Mouse (Mus musculus) B cell, adult 67 days (primary cell): Measurements from ENCODE around the gene Akr1a1. TPM values are rescaled to one million over a fixed set of nuclear protein-coding genes. Genes with fewer than 3 reads are reported as not detected.

ENCODE experiments used
- total RNA-seq, 2 experiments: library from RNA; stranded (reverse); gene quantifications; 4 replicates each; pipeline ENCODE4 v1.2.4; 2023

Akr1a1 gene
- total RNA-seq: 100 to 1,000 TPM; 187 to 188 TPM

GRCm38 (mm10) chr4:116650924-116651796 is at the start of gene Akr1a1:
Akr1a1 (minus strand) TSS chr4:116651680.

DNA sequence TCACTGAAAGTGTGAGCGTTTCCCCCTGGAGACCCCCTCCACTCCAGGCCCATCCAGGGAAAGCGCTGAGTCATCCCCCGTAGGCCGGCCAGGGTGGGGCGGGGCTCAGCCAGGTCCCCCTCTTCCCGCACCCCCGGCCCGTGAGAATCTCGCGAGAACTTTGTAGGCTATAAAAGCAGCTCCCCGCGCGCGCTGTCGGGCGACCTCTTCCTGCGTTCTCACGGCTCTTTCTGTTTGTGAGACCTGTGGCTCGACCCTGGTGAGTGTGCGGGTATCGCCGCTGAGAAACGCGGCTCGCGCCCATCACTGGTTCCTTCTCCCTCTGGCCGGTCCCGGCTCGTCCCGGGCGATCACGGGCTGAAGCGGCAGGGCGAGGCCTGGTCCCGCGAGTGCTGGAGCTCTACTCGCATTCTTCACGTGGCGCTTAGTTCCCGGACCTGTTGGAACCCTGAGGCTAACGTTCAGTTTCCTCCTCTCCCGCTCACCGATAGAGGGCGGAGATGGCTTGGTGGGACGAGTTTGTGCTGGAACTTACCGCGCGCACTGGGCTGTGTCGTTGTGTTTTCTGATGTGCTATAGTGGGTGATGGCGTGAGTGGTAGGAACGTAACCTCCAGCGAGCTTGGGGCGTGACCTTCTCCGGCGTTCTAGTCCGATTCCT is 34.1 kb upstream of the Akr1a1 start, which contains the start of gene Prdx1:
Gene Prdx1, plus strand, starts transcription at position 143 of the 660 bp plus-strand sequence.

GRCm38 (mm10) chr4:116627722-116628662 is 23.5 kb downstream of the Akr1a1 start, which contains the start of gene Nasp:
Nasp (minus strand) TSS chr4:116627941.

GRCm38 (mm10) chr4:116596379-116596778 is 55.1 kb downstream of the Akr1a1 start, which contains the start of gene Ccdc17:
Ccdc17 (plus strand) TSS chr4:116596654.

Other genes starting within 250 kb of the Akr1a1 start
- gene Mast2, start 187.5 kb downstream of the Akr1a1 start, total RNA-seq: 10 to 100 TPM; 31.5 to 33.5 TPM
- gene Ipp, start 144.1 kb downstream of the Akr1a1 start, total RNA-seq: 10 to 100 TPM; 12.3 to 17.4 TPM
- gene Tmem69, start 95.7 kb downstream of the Akr1a1 start, total RNA-seq: 10 to 100 TPM; 13.0 to 17.9 TPM
- gene Gpbp1l1, start 94.0 kb downstream of the Akr1a1 start, total RNA-seq: 100 to 1,000 TPM; 111 to 123 TPM
- 10 to 100 TPM; 18.6 to 25.2 TPM for gene Ccdc17, start 55.0 kb downstream of the Akr1a1 start, total RNA-seq
- 10 to 100 TPM; 62.3 to 75.8 TPM for gene Nasp, start 23.7 kb downstream of the Akr1a1 start, total RNA-seq
- gene Prdx1, start 33.9 kb upstream of the Akr1a1 start, total RNA-seq: 100 to 1,000 TPM; 149 to 152 TPM
- gene Mmachc, start 56.7 kb upstream of the Akr1a1 start, total RNA-seq: 1 to 10 TPM; 4.8 to 5.6 TPM
- gene Ccdc163, start 56.8 kb upstream of the Akr1a1 start, total RNA-seq: 10 to 100 TPM; 27.1 to 29.6 TPM
- gene Tesk2, start 69.3 kb upstream of the Akr1a1 start, total RNA-seq: 10 to 100 TPM; 12.4 to 13.5 TPM
- gene Toe1, start 156.0 kb upstream of the Akr1a1 start, total RNA-seq: 10 to 100 TPM; 52.3 to 58.0 TPM
- gene Mutyh, start 156.0 kb upstream of the Akr1a1 start, total RNA-seq: 10 to 100 TPM; 19.0 to 24.1 TPM
- not detected for gene Hpdl, start 170.0 kb upstream of the Akr1a1 start, total RNA-seq
- not detected for gene Zswim5, start 225.7 kb upstream of the Akr1a1 start, total RNA-seq